Mouse (Mus musculus): Measurements from ENCODE around the gene Topbp1.

- TF ChIP-seq POLR2A (IDR thresholded peaks at IDR 0.05; ENCODE audit: control insufficient read depth, low read depth, low read length) (no peak), CTCF (IDR thresholded peaks at IDR 0.05; ENCODE audit: control insufficient read depth, insufficient read depth, insufficient replicate concordance, low read depth, low read length) (no peak)
Observed at GRCm38 (mm10) chr9:103324678-103325077, 19.7 kb downstream of the Topbp1 start.
